Comparison of ENCODE assay signal across 24 mouse cellular contexts in the genomic region with DNA sequence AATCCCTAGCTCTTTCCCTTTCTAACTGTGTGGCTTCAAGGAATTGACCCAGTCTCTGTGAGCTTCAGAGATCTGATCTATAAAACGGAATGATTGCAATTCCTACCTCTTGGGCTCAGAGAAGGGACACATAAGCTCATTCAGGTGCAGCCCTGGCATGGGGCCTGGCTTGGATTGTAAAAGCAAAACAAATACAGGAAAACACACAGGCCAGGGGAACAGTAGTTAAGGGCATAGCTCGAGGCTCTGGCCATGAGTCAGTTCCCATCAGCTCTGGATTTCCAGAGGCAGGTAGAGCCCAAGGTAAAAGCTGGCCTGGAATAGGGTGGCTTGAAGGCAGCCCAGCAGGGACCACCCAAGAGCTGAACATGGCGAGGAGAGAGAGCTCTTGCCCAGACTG. TPM values are rescaled to one million over a fixed set of nuclear protein-coding genes. Genes with fewer than 3 reads are reported as not detected.
A peak's percentile ranks its signal among the peaks of the same experiment; 100 is the strongest.
DNase-seq lines count a peak whose midpoint lies in the region; ATAC-seq lines count a peak whose summit lies in the region.
"Had no signal": no experiment of that assay in that cellular context is flagged by ENCODE, and none has a peak within 500 bp of the region (broad histone marks: within the 10 kb centered on the region; RNA-seq: fewer than 3 reads in every experiment).

No protein-coding gene starts in this region.

- peak; percentile 60 for DNase-seq in urinary bladder, postnatal 14 days (ENCODE audit: low spot score)
- DNase-seq in urinary bladder, postnatal 4 days (ENCODE audit: low spot score in 2 of 2): no peak
- DNase-seq in kidney, postnatal 4 days: peak; percentile 16 to 24
- DNase-seq in lung, postnatal 10 days: peak; percentile 41
- no peak for DNase-seq in thymus, postnatal 10 days (ENCODE audit: low spot score in 2 of 2)
- no peak for DNase-seq in layer of hippocampus, postnatal 25 days (ENCODE audit: extremely low spot score in 1 of 2, low spot score in 1 of 2)
- DNase-seq: adrenal gland, postnatal 36 days; cerebellum, adult 2 months; cerebellum, postnatal 36 days; gastrocnemius, postnatal 36 days; liver, embryonic 13.5 days; thymus, postnatal 36 days had no signal

- H3K27ac ChIP-seq in heart, embryonic 11.5 days (ENCODE audit: low read depth, low read length): no peak overlapping the region
- H3K27ac ChIP-seq: forebrain, embryonic 12.5 days; hindbrain, embryonic 10.5 days; hindbrain, postnatal 0 days; limb, embryonic 13.5 days; liver, embryonic 13.5 days; midbrain, embryonic 12.5 days; neural tube, embryonic 12.5 days had no signal

- H3K4me2 ChIP-seq in heart, embryonic 11.5 days: no peak overlapping the region
- H3K4me2 ChIP-seq: forebrain, embryonic 12.5 days; limb, embryonic 13.5 days; liver, embryonic 13.5 days; midbrain, embryonic 12.5 days; neural tube, embryonic 12.5 days had no signal

- WGBS in heart, embryonic 11.5 days (ENCODE audit: insufficient replicate concordance): 36% methylated on average over 3 of the region's 3 CpGs

- no peaks in the 10 kb centered on the region for H3K36me3 ChIP-seq in heart, embryonic 11.5 days (ENCODE audit: control insufficient read depth, insufficient read depth, low read length)
- H3K36me3 ChIP-seq: forebrain, embryonic 12.5 days; hindbrain, embryonic 10.5 days; limb, embryonic 13.5 days; liver, embryonic 13.5 days; midbrain, embryonic 12.5 days; neural tube, embryonic 12.5 days had no signal

- H3K9ac ChIP-seq in heart, embryonic 11.5 days (ENCODE audit: low read depth, low read length): no peak overlapping the region
- H3K9ac ChIP-seq: forebrain, embryonic 12.5 days; limb, embryonic 13.5 days; liver, embryonic 13.5 days; midbrain, embryonic 12.5 days; neural tube, embryonic 12.5 days had no signal

- H3K27me3 ChIP-seq in heart, embryonic 11.5 days (ENCODE audit: control insufficient read depth, insufficient read depth, low read length): no peaks in the 10 kb centered on the region
- H3K27me3 ChIP-seq: CH12.LX; forebrain, embryonic 12.5 days; limb, embryonic 13.5 days; liver, embryonic 13.5 days; midbrain, embryonic 12.5 days; neural tube, embryonic 12.5 days had no signal

- no peaks in the 10 kb centered on the region for H3K4me1 ChIP-seq in heart, embryonic 11.5 days (ENCODE audit: control insufficient read depth, insufficient read depth, low read length)
- H3K4me1 ChIP-seq: forebrain, embryonic 12.5 days; liver, embryonic 13.5 days; midbrain, embryonic 12.5 days; neural tube, embryonic 12.5 days had no signal

- no peaks in the 10 kb centered on the region for H3K9me3 ChIP-seq in heart, embryonic 11.5 days (replicated peaks; ENCODE audit: control insufficient read depth, low read length)
- H3K9me3 ChIP-seq: forebrain, embryonic 12.5 days; hindbrain, embryonic 10.5 days; limb, embryonic 13.5 days; liver, embryonic 13.5 days; midbrain, embryonic 12.5 days; neural tube, embryonic 12.5 days had no signal

- no peak overlapping the region for H3K4me3 ChIP-seq in heart, embryonic 11.5 days (ENCODE audit: low read depth, low read length)
- H3K4me3 ChIP-seq: forebrain, embryonic 12.5 days; hindbrain, embryonic 10.5 days; limb, embryonic 13.5 days; liver, embryonic 13.5 days; midbrain, embryonic 12.5 days; neural tube, embryonic 12.5 days had no signal

- ATAC-seq in CD4-positive, CD25-positive, alpha-beta regulatory T cell, adult 4 months: no peak
- no peak for ATAC-seq in heart, embryonic 11.5 days (replicated peaks; ENCODE audit: insufficient number of reproducible peaks, low FRiP score, low TSS enrichment)
- ATAC-seq: hindbrain, postnatal 0 days had no signal

RNA-seq across cellular contexts. Expression of a gene that starts 9.2 kb away (rescaled TPM):
- polyA plus RNA-seq in CD4-positive, CD25-positive, alpha-beta regulatory T cell, adult 4 months (2017; shearing (Covaris generic)): not detected
- not detected in 2 replicates for polyA plus RNA-seq in heart, embryonic 11.5 days (2014; fragmentation: Nextera tagmentation; extraction: Ambion mirVana)
- not detected for total RNA-seq in layer of hippocampus, postnatal 25 days (2021)
- total RNA-seq: gastrocnemius, postnatal 36 days; heart, adult 8-10 months; left cerebral cortex, postnatal 10 days; MEL had no signal
- polyA plus RNA-seq: liver, embryonic 13.5 days; midbrain, embryonic 12.5 days; neural tube, embryonic 12.5 days had no signal

Comparison
In these comparisons a context has a peak if more than half of its experiments do, and no peak if none do; other contexts are left out.
1. DNase-seq: peak in urinary bladder, postnatal 14 days (single experiment), kidney, postnatal 4 days (2 of 2) and lung, postnatal 10 days (single experiment); none in urinary bladder, postnatal 4 days (0 of 2), thymus, postnatal 10 days (0 of 2) and layer of hippocampus, postnatal 25 days (0 of 2).